Mouse (Mus musculus): ENCODE results near the gene Gm4981. TPM values are rescaled to one million over a fixed set of nuclear protein-coding genes. Genes with fewer than 3 reads are reported as not detected.

The Gm4981 gene
- polyA plus RNA-seq, 1 experiment from 2014 or later, result not detected

DNA sequence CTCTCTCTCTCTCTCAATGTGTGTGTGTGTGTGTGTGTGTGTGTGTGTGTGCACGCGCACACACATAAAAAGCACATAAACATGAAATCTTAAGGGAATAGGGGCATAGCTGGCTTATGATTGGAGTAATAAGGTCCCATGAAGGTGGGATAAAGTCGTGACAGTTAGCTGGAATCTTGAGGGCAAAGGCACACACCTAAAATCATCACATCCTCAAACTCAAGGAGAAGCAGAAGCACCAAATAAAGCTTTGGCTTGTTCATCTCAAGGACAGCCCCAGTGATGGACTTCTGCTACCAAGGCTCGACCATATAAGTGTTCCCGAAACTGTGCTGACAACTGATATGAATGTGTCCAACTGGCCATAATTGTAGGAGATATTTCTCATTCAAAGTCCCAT is 21.6 kb downstream of the Gm4981 start:
- H3K9me3 ChIP-seq (ENCODE audit: control insufficient read depth, low read length), result no peaks in the 10 kb centered on the region
- DNase-seq (ENCODE audit: low spot score) (no peak), ATAC-seq (replicated peaks; ENCODE audit: low FRiP score) (no peak)
- H3K4me3 ChIP-seq (ENCODE audit: low read depth, low read length), result no peak overlapping the region
- WGBS, result 81% methylated on average over 5 of the region's 5 CpGs
- no peak overlapping the region for H3K27ac ChIP-seq (ENCODE audit: low read depth, low read length)
- no peak overlapping the region for H3K4me2 ChIP-seq (ENCODE audit: low read depth, low read length, severe bottlenecking)
- H3K9ac ChIP-seq (ENCODE audit: low read length), result no peak overlapping the region
- H3K27me3 ChIP-seq (ENCODE audit: control insufficient read depth, insufficient read depth, low read length), result no peaks in the 10 kb centered on the region
- H3K36me3 ChIP-seq (ENCODE audit: control insufficient read depth, insufficient read depth, low read length), result no peaks in the 10 kb centered on the region
- H3K4me1 ChIP-seq (replicated peaks; ENCODE audit: control insufficient read depth, insufficient read depth, low read length), result no peaks in the 10 kb centered on the region

DNA sequence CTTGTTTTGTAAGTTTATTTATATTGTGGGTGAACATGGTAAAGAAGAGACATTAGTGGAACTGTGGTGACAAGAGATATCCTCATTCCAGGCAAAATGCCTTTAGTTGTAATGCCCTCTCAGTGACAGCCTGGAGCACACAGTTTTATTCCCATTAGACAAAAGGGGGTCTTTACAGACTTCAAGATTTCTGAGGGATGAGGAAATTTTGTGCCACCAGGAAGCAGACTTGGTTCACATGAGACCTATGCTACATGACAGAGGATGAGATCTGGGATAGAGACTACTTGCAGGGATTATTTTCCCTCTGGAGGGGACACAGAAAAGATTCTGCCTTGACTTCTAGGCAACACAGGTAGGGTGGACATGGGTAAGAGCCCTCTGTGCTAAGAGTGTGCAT is 22.0 kb downstream of the Gm4981 start:
- H3K27me3 ChIP-seq (ENCODE audit: control insufficient read depth, insufficient read depth, low read length), result no peaks in the 10 kb centered on the region
- ATAC-seq (replicated peaks; ENCODE audit: low FRiP score), result no peak
- no peaks in the 10 kb centered on the region for H3K36me3 ChIP-seq (ENCODE audit: control insufficient read depth, insufficient read depth, low read length)
- no peak overlapping the region for H3K27ac ChIP-seq (ENCODE audit: low read depth, low read length)
- H3K9me3 ChIP-seq (ENCODE audit: control insufficient read depth, low read length), result no peaks in the 10 kb centered on the region
- H3K4me1 ChIP-seq (replicated peaks; ENCODE audit: control insufficient read depth, insufficient read depth, low read length), result no peaks in the 10 kb centered on the region
- H3K4me2 ChIP-seq (ENCODE audit: low read depth, low read length, severe bottlenecking), result no peak overlapping the region
- no peak overlapping the region for H3K9ac ChIP-seq (ENCODE audit: low read length)
- H3K4me3 ChIP-seq (ENCODE audit: low read depth, low read length), result no peak overlapping the region
- no peak for DNase-seq (ENCODE audit: low spot score)

GRCm38 (mm10) chr10:58212230-58212629 is 24.3 kb downstream of the Gm4981 start:
- WGBS, result 75% methylated on average over 7 of the region's 7 CpGs
- Histone ChIP-seq H3K9me3 (ENCODE audit: control insufficient read depth, low read length) (no peaks in the 10 kb centered on the region; the same call in 1 of the 2 replicates), H3K27ac (ENCODE audit: low read depth, low read length) (no peak overlapping the region), H3K36me3 (ENCODE audit: control insufficient read depth, insufficient read depth, low read length) (no peaks in the 10 kb centered on the region), H3K4me3 (ENCODE audit: low read depth, low read length) (no peak overlapping the region), H3K9ac (ENCODE audit: low read length) (no peak overlapping the region), H3K27me3 (ENCODE audit: control insufficient read depth, insufficient read depth, low read length) (no peaks in the 10 kb centered on the region), H3K4me1 (replicated peaks; ENCODE audit: control insufficient read depth, insufficient read depth, low read length) (no peaks in the 10 kb centered on the region), H3K4me2 (ENCODE audit: low read depth, low read length, severe bottlenecking) (no peak overlapping the region)
- no peak for ATAC-seq (replicated peaks; ENCODE audit: low FRiP score)
- no peak for DNase-seq (ENCODE audit: low spot score)

GRCm38 (mm10) chr10:58211213-58211612 is 25.3 kb downstream of the Gm4981 start:
- Histone ChIP-seq H3K27me3 (ENCODE audit: control insufficient read depth, insufficient read depth, low read length) (no peaks in the 10 kb centered on the region), H3K4me3 (ENCODE audit: low read depth, low read length) (no peak overlapping the region), H3K4me1 (replicated peaks; ENCODE audit: control insufficient read depth, insufficient read depth, low read length) (no peaks in the 10 kb centered on the region), H3K9me3 (ENCODE audit: control insufficient read depth, low read length) (no peaks in the 10 kb centered on the region; the same call in 1 of the 2 replicates), H3K27ac (ENCODE audit: low read depth, low read length) (no peak overlapping the region), H3K9ac (ENCODE audit: low read length) (no peak overlapping the region), H3K4me2 (ENCODE audit: low read depth, low read length, severe bottlenecking) (no peak overlapping the region), H3K36me3 (ENCODE audit: control insufficient read depth, insufficient read depth, low read length) (no peaks in the 10 kb centered on the region)
- DNase-seq (ENCODE audit: low spot score) (no peak), ATAC-seq (replicated peaks; ENCODE audit: low FRiP score) (no peak)
- 90% methylated on average over 2 of the region's 2 CpGs for WGBS

DNA sequence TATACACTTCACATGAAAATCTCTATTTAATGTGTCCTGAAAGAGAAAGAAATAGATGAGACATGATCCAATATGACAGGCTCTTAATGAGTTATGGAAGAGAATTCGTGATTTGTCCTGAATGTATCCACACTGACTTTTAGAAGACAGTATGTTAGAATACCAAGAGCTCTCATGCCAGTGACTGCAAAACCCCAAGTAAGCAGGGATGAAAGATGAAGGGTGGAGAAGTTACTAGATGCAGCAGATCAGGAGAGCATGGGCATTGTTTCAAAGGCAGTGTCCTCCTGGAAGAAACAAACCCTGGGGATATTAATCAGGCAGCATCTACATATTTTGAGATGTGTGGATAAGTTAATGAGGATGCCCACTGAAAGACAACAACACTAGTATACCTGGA is 26.0 kb downstream of the Gm4981 start:
- Histone ChIP-seq H3K27me3 (ENCODE audit: control insufficient read depth, insufficient read depth, low read length) (no peaks in the 10 kb centered on the region), H3K4me3 (ENCODE audit: low read depth, low read length) (no peak overlapping the region), H3K9ac (ENCODE audit: low read length) (no peak overlapping the region), H3K4me1 (replicated peaks; ENCODE audit: control insufficient read depth, insufficient read depth, low read length) (no peaks in the 10 kb centered on the region), H3K9me3 (ENCODE audit: control insufficient read depth, low read length) (peaks cover 3% of the 10 kb centered on the region; the same call in 1 of the 2 replicates), H3K36me3 (ENCODE audit: control insufficient read depth, insufficient read depth, low read length) (no peaks in the 10 kb centered on the region), H3K27ac (ENCODE audit: low read depth, low read length) (no peak overlapping the region), H3K4me2 (ENCODE audit: low read depth, low read length, severe bottlenecking) (no peak overlapping the region)
- DNase-seq (ENCODE audit: low spot score) (no peak), ATAC-seq (replicated peaks; ENCODE audit: low FRiP score) (no peak)
- WGBS, result 67% methylated on average over 1 of the region's 1 CpGs

GRCm38 (mm10) chr10:58209710-58210467 is 26.6 kb downstream of the Gm4981 start:
- no peaks in the 10 kb centered on the region for H3K4me1 ChIP-seq (replicated peaks; ENCODE audit: control insufficient read depth, insufficient read depth, low read length)
- H3K9ac ChIP-seq (ENCODE audit: low read length), result no peak overlapping the region
- no peak overlapping the region for H3K4me2 ChIP-seq (ENCODE audit: low read depth, low read length, severe bottlenecking)
- no peak overlapping the region for H3K27ac ChIP-seq (ENCODE audit: low read depth, low read length)
- no peaks in the 10 kb centered on the region for H3K27me3 ChIP-seq (ENCODE audit: control insufficient read depth, insufficient read depth, low read length)
- no peak overlapping the region for H3K4me3 ChIP-seq (ENCODE audit: low read depth, low read length)
- DNase-seq (ENCODE audit: low spot score) (no peak), ATAC-seq (replicated peaks; ENCODE audit: low FRiP score) (no peak)
- 72% methylated on average over 2 of the region's 2 CpGs for WGBS
- no peaks in the 10 kb centered on the region for H3K36me3 ChIP-seq (ENCODE audit: control insufficient read depth, insufficient read depth, low read length)
- H3K9me3 ChIP-seq (ENCODE audit: control insufficient read depth, low read length), result peaks cover 3% of the 10 kb centered on the region; the same call in 1 of the 2 replicates

DNA sequence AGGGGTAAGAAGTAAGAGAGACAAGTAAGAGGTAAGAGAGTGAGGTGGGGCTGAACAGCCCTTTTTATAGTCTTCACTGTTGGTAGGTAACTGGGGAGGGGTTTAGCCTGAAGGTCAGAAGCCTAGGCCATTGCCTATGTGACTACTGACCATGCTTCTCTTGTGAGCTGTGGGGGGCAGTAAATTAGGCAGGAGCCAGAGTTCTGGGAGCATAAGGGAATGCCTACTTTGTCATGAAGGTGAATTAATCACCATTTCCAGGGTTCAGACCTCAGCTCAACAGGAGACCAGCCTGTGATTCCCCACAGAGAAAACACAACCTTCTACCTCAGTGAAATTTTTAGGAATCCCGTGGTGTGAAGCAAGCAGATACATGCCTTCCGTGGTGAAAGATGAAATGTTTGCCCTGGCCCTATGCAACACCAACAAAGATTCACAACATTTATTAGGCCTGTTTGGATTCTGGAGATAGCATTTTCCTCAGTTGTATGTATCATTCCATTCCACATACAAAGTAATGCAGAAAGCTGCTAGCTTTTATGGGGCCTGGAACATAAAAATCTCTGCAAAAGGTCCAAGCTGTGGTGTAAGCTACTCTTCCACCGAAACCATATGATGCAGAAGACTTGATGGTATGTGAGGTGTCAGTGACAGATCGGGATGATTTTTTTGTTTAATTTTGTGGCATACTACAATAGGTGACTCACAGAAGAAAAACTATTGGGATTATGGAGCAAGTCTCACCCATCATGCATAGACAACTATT is 29.7 kb downstream of the Gm4981 start:
- H3K27ac ChIP-seq (ENCODE audit: low read depth, low read length), result no peak overlapping the region
- H3K36me3 ChIP-seq (ENCODE audit: control insufficient read depth, insufficient read depth, low read length), result no peaks in the 10 kb centered on the region
- H3K27me3 ChIP-seq (ENCODE audit: control insufficient read depth, insufficient read depth, low read length), result no peaks in the 10 kb centered on the region
- ATAC-seq (replicated peaks; ENCODE audit: low FRiP score), result no peak
- no peaks in the 10 kb centered on the region for H3K4me1 ChIP-seq (replicated peaks; ENCODE audit: control insufficient read depth, insufficient read depth, low read length)
- H3K4me2 ChIP-seq (ENCODE audit: low read depth, low read length, severe bottlenecking), result no peak overlapping the region
- no peak for DNase-seq (ENCODE audit: low spot score)
- WGBS, result 87% methylated on average over 4 of the region's 4 CpGs
- no peak overlapping the region for H3K4me3 ChIP-seq (ENCODE audit: low read depth, low read length)
- peaks cover 3% of the 10 kb centered on the region; the same call in 1 of the 2 replicates for H3K9me3 ChIP-seq (ENCODE audit: control insufficient read depth, low read length)
- H3K9ac ChIP-seq (ENCODE audit: low read length), result no peak overlapping the region

- Histone ChIP-seq H3K4me2 (ENCODE audit: low read depth, low read length, severe bottlenecking) (no peak overlapping the region), H3K9me3 (ENCODE audit: control insufficient read depth, low read length) (peaks cover 3% of the 10 kb centered on the region; the same call in 1 of the 2 replicates), H3K27ac (ENCODE audit: low read depth, low read length) (no peak overlapping the region), H3K4me3 (ENCODE audit: low read depth, low read length) (no peak overlapping the region), H3K27me3 (ENCODE audit: control insufficient read depth, insufficient read depth, low read length) (no peaks in the 10 kb centered on the region), H3K9ac (ENCODE audit: low read length) (no peak overlapping the region), H3K36me3 (ENCODE audit: control insufficient read depth, insufficient read depth, low read length) (no peaks in the 10 kb centered on the region), H3K4me1 (replicated peaks; ENCODE audit: control insufficient read depth, insufficient read depth, low read length) (no peaks in the 10 kb centered on the region)
- no peak for ATAC-seq (replicated peaks; ENCODE audit: low FRiP score)
- 36% methylated on average over 1 of the region's 1 CpGs for WGBS
- DNase-seq (ENCODE audit: low spot score), result no peak
Observed at GRCm38 (mm10) chr10:58205986-58206385, 30.5 kb downstream of the Gm4981 start.
